Mouse (Mus musculus): ENCODE measurements at regions not wholly inside any gene's neighbourhood (a gene's known extent, or its start where the extent isn't known, plus 50 kb on each side); places are given as distances from the start of the nearest gene placed in this dataset.

DNA sequence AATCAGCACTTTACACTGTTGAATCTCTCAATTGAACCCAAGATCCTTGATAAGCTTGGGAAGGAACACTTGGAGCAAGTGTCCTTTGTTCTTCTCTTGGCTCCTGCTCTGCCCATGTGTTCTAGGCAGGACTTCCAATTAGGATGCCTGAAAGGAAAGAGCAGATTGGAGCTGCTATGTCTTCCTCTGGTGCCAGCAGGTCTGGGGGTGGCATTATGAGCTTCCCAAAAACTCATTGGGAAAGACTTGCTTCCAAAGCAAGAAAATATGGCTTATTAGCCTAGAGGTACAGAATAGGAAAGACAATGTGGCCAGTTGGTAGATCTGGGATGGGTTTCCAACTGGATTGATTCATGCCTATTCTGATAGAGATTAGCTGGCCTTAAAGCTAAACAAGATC lies 959.1 kb downstream of the Slc4a3 start:
- no peak for DNase-seq (ENCODE audit: low spot score)

DNA sequence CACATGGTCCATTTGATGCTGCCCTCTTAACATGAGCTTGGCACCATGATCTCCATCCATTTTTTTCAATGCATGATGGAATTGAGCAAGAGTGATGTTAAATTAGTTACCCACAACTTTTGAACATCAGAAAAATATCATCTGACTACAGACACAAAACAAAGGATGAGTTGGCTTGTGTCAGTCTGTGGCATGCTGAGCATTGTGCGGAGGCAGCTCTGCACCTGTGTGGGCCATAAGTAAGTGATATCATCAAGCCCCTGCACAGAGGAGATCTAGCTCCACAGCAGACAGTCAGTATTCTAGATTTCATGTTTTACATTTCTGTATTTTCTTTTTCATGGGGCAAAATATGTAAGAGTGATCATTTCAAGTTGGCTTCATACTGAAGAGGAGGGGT lies 962.8 kb downstream of the Slc4a3 start:
- no peak for DNase-seq (ENCODE audit: low spot score)

DNA sequence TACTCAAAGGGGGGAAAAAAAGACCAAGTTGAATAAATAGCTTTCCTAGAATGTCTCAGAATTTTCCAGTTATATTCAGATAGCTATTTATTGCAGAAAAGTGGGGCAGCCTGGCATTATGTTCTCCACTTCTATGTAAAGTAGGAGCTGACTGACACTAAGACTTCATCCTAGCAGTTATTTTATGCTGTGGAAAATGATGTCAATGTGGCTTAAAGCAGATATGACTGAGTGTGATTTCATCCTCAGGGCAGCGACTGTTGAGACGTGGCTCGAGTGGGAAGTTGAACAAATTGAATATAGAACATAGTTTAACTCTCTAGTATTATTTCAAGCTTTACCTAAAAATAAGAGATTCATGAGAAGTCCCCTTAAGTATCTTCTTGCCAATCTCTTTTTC lies 963.4 kb downstream of the Slc4a3 start:
- DNase-seq (ENCODE audit: low spot score) = no peak

DNA sequence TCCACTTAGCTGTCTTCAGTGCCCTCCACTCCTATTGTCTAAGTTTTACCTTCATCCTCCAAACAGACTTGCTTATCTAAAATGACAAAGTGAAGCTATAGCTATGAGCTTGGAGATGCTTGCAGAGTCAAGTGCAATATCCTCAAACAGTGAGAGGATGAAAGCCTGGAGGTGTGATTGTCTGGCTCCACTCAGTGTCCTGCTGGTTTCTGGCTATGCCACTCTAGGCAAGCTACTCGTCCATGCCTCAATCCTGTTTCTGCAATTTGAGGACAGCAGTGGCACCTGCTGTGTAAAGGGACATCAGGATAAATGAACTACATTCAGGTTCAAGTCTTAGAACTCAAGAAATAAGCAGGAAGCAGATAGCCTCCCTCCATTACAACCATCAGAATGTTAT lies 966.1 kb downstream of the Slc4a3 start:
- no peak for DNase-seq (ENCODE audit: low spot score)

DNA sequence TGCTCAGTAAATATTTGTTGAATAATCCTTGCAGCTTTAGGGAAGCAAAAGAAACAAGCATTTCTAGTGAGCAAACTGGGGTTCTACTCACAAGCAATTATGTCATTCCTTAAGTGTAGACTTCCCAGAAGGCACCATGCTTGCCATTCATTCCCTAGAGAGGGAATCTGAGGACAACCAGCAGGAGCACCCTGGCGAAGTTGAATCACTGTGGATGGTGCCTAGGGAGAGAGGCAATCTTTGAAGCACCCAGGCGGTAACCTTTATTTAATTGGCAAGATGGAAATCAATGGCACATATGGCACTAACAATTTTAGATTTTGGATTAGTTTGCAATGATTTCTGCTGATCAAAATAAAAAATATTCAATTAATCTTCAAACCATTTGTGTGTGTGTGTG lies 967.4 kb downstream of the Slc4a3 start:
- no peak for DNase-seq (ENCODE audit: low spot score)

- no peak for DNase-seq (ENCODE audit: low spot score)
Measured at GRCm38 (mm10) chr1:76529531-76529930, 983.5 kb downstream of the Slc4a3 start.

GRCm38 (mm10) chr1:76530342-76530741 lies 984.3 kb downstream of the Slc4a3 start:
- DNase-seq (ENCODE audit: low spot score) = no peak

DNA sequence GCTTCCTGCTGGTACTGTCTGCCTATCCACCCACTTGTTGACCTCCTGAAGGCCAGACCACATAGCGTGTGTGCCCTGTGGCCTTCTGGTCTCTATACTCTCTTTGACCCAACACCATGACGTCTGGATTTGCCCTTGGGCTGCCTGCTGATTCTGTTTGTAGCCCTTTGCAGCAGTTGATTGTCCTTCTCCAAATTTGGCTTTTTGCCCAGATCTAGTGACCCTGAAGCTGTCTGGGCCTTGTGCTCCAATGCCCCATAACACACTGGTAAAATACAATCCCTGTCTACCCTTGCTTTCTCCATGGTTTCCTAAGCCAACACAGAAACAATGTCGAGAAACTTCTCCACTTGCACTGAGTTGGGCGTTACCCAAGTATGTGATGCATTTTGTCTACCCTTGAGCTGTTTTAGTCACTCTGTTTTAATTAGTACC lies 979.3 kb downstream of the Epha4 start:
- no peak for DNase-seq (ENCODE audit: low spot score)

DNA sequence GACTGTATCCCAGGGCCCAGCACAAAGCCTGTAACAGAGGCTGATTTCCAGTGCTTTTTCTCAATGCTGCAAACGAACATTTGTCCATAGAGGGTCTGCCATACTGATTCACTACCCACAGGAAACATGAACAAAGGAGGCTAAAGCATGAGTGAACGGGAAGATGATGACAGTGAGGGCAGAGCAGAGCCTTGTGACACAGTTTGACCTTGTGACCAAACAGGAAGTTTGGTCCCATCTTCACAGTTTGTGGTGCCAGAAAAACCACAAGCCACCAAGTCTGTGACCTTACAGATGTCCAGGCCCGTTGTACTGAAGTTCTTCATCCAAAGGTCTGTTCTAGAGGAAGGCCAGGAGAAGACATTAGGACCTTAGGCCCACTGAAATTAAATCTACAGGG lies 974.4 kb downstream of the Epha4 start:
- no peak for DNase-seq (ENCODE audit: low spot score)

DNA sequence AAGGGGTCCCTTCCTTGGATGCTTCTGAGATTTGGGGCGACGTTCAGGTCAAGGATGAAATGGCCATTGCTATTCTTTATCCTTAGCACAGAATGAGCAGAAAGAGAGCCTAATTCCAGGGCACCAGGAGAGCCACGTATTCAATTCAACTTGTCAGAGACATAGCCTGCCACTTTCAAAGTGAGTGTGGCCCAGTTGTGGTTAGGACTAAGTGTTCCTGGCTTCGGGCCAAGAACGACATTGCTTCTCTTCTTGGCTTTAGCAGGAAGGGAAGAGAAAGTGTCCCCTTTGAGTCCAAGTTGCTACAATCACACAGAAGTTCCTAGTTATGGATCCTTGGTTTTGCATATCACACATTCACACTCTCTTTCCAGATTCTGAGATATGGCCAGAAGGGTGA lies 964.0 kb downstream of the Epha4 start:
- DNase-seq (ENCODE audit: low spot score) = no peak

DNA sequence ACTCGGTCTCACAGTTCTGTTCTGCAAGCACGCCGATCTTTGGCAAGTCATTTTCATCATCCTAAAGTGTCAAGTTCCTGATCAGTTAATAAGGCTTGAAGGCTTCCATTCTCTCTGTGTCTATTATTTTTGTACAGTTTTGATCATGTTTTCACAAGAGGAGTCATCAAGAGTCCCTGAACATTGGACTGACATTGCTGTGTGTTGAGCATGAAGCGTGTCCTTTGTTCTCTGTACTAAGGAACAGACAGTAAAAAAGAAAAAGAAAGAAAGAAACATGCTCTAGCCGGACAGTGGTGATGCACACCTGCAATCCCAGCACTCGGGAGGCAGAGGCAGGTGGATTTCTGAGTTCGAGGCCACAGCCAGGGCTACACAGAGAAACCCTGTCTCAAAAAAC lies 955.4 kb downstream of the Epha4 start:
- no peak for DNase-seq (ENCODE audit: low spot score)

- no peak for DNase-seq (ENCODE audit: low spot score)
Measured at GRCm38 (mm10) chr1:76575487-76575886, 939.4 kb downstream of the Epha4 start.

DNA sequence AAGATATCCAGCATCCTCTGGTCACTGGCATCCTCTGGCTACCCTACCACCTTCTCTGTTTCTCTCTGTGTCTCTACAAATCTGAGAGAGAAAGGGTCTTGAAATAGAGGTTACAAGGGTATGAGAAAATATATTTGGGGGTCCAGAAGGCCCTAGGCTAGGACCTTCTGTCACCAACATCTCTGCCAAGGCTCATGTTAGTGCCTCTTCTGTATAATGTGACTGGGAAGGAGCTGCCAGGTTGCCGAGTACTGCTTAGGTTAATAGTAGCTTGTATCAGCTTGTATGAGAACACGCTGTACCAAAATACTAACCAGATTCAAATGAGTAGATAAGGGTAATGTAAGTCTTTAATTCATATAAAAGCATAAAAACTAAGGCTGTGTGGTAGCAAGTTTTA lies 929.0 kb downstream of the Epha4 start:
- DNase-seq (ENCODE audit: low spot score) = no peak

- DNase-seq (ENCODE audit: low spot score) = no peak
Measured at GRCm38 (mm10) chr1:76625831-76626230, 889.1 kb downstream of the Epha4 start.

DNA sequence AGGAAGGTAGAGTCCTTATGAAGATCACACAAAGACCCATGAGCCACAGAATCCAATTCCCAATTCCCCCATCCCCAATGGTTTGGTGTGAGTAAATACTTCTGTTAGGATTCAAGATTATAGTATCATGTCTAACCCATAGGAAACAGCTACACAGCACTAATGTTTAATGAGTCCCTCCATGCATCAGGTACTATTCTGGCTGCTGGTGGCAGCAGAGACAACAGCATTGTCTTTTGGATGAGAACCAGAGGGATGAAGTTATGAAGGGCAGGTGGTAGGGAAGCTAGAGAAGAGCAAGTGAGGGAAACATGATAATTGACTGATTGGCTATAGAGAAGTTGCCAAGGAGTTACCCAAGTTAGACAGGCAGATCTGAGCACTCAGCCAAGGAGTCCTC lies 885.0 kb downstream of the Epha4 start:
- DNase-seq (ENCODE audit: low spot score) = no peak

GRCm38 (mm10) chr1:76634071-76634470 lies 880.8 kb downstream of the Epha4 start:
- no peak for DNase-seq (ENCODE audit: low spot score)

DNA sequence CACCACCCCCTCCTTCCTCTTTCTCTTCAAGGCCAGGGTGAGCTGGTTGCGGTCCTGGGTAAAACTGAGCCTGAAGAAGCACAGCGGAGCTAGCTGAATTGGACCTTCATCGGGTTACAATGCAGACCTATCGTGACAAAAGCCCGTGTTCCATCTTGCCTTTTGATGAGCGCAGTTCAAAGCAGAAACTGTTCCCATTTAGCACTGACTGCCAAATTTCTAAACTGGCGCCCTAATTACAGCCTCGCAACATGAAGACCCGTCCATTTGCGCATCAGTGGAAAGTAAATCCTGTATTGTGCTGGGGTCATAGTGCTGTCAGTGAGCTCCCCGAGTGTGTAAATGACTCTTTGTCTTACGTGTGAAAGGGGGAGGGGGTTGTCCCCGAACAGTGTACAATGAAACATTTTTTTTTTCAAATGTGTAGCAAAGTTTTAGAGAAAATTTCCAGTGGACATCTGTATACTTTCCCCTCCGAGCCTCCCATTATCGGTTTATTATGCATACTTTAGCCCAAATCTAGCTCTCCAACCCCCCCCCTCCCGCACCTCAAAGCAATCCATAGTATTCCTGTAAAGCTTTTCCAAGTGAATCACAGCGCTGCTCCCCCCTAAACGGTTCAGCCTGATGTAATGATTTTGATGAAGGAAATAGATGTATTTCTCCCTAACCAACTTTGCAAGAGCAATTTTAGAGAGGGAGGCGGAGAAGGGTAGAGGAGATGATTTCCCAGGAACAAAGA lies 877.4 kb downstream of the Epha4 start:
- no peak for DNase-seq (ENCODE audit: low spot score)

GRCm38 (mm10) chr1:76638010-76638400 lies 876.9 kb downstream of the Epha4 start:
- DNase-seq (ENCODE audit: low spot score) = no peak

DNA sequence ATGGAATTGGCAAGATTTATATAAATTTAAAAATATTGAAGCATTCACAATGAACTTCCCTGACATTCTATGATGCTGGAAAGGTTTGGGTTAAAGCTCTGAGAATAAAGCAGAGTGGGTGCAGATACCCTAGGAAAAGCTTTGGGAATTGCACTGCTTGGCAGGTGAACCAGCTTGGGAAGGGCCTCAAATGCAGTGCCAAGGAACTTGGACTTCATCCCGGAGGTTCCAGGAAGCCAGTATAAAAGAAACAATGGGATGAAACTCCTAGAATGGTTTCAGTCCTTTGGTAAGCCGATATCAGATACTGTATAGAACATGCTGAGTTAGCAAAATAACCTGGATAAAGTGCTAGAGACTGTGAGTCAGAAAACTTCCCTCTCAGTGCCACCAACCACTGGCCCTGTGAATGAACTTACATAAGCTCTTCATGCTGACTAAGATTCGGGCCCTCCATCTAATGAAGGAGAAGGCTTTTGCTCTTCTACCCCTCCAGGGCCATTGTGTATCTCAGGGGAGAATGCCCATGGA lies 873.6 kb downstream of the Epha4 start:
- DNase-seq (ENCODE audit: low spot score) = no peak

DNA sequence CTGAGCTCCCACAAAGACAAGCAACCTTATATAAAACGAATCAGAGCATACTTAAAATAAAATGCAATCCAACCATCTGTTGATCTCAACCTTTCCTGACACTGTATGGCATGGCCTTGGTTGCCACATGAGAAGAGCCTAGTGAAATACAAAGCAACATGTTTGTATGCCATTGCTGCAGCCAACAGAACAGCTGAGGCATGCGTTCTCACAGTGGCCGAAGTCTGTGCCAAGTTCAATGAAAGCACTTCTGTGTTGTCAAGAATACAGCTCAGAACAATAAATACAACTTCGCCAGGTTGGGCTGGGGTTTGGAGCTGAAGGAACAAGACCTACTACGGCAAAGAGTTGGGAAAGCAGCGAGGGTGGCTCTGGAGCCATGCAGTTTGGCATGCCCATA lies 872.2 kb downstream of the Epha4 start:
- DNase-seq (ENCODE audit: low spot score) = no peak

DNA sequence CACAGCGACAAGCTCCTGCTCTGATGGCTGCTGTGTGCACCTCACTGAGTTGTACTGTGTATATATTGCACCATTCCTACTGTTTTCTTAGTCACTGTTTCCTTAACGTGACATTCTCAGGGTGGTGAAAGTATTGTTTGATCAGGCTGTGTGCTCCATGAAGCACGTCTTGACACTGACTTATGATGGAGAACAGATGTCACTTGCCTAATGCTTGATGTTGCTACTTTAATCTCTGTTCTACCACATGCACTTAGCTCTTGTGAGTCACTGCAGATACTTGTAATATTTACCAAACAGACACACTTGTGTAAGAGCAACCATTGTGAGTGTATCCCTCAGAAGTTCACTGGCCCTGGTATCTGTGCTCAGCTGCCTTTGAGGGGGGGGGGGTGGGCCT lies 870.0 kb downstream of the Epha4 start:
- DNase-seq (ENCODE audit: low spot score) = no peak

- DNase-seq (ENCODE audit: low spot score) = no peak
Measured at GRCm38 (mm10) chr1:76654826-76655225, 860.1 kb downstream of the Epha4 start.

- no peak for DNase-seq (ENCODE audit: low spot score)
Measured at GRCm38 (mm10) chr1:76658228-76658627, 856.7 kb downstream of the Epha4 start.

DNA sequence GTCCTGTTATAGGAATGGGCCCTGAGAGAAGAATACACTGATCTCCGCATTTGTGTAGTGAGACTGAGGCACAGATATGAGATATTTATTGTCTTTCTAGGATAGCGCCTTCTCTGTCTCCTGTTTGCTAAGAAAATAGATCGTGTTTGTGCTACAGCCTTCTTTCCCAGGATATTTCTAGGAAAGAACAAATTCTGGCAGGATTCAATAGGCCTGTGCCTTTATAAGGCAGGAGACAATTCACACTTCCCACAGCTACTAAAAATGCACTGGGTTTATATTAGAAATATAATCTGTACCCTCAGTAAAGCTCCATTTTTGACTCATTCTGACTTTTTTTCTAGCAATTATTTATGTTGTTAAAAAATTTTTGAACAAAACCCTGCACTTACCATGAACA lies 854.7 kb downstream of the Epha4 start:
- no peak for DNase-seq (ENCODE audit: low spot score)

Data from yolk sac, embryonic 10.5 days (tissue).